Mouse (Mus musculus) forebrain, embryonic 12.5 days (tissue): ENCODE results near the gene Pdzrn3. TPM values are rescaled to one million over a fixed set of nuclear protein-coding genes. Genes with fewer than 3 reads are reported as not detected.

Experiments
- ATAC-seq: fragments of 200-750 bp; cut with Nextera tagmentation; 2 replicates; pipeline ENCODE4 v1.8.0; 2017; ENCODE audit warnings: moderate TSS enrichment; ENCODE audit not compliant: low FRiP score
- H3K27ac ChIP-seq: fragments of 300-500 bp; sonication (generic); 2 replicates; pipeline ENCODE4 v1.5.1; 2016; ENCODE audit warnings: mild to moderate bottlenecking
- H3K27me3 ChIP-seq: fragments of 300-500 bp; sonication (generic); 2 replicates; pipeline ENCODE4 v1.6.1; 2016; ENCODE audit warnings: mild to moderate bottlenecking
- H3K36me3 ChIP-seq: fragments of 300-500 bp; sonication (generic); replicated peaks from 2 replicates; pipeline ENCODE4 v1.6.1; 2016; ENCODE audit warnings: mild to moderate bottlenecking
- H3K4me1 ChIP-seq: fragments of 300-500 bp; sonication (generic); 2 replicates; pipeline ENCODE4 v1.6.1; 2016
- H3K4me2 ChIP-seq: fragments of 300-500 bp; sonication (generic); 2 replicates; pipeline ENCODE4 v1.6.1; 2016; ENCODE audit warnings: mild to moderate bottlenecking, moderate library complexity
- H3K4me3 ChIP-seq: fragments of 300-500 bp; sonication (generic); replicated peaks from 2 replicates; pipeline ENCODE4 v1.5.1; 2016; ENCODE audit warnings: mild to moderate bottlenecking
- H3K9ac ChIP-seq: fragments of 300-500 bp; sonication (generic); 2 replicates; pipeline ENCODE4 v1.6.1; 2016; ENCODE audit warnings: mild to moderate bottlenecking
- H3K9me3 ChIP-seq: fragments of 300-500 bp; sonication (generic); 2 replicates; pipeline ENCODE4 v1.6.1; 2016
- whole genome bisulfite sequencing: fragments of 180-500 bp; shearing (Covaris S2); methylation state at CpG from one replicate; pipeline ENCODE4 v1.1.7; 2016; 5-methylcytosine and 5-hydroxymethylcytosine counted together
- polyA plus RNA-seq: library from polyadenylated mRNA; unstranded; fragments of >200 nt; fragmentation: Nextera tagmentation; extraction: Ambion mirVana; gene quantifications from 2 replicates; pipeline ENCODE4 v1.2.1, GENCODE M21; 2016

Gene Pdzrn3
- polyA plus RNA-seq, 1 experiment from 2014 or later: 8.8 TPM

GRCm38 (mm10) chr6:101263544-101263943 is 114.2 kb downstream of the Pdzrn3 start:
- ATAC-seq: 0 out of 2 replicates have a peak, but pooled peaks have one; percentile 8

DNA sequence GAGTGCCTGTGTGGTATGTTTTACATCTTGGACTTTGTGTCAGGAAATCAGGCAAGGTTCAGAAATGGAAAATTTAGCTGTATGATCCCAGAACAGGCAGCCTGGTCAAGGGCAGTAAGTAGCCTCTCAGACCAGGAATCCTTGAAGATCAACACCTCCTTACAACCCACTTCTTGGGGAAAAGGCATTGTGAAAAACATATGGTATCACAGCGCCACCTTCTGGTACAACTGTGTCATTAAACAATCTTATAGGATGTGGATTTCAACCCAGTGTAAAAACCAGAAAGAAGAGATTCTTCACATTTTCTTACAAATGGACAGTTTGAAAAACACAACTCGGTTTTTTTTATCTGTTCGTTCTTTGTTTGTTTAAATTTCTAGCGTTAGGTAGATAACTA is 116.2 kb downstream of the Pdzrn3 start:
- no peak for ATAC-seq
- WGBS: 8% methylated on average over 4 of the region's 4 CpGs
- no peak overlapping the region for H3K4me3 ChIP-seq

More at GRCm38 (mm10) chr6:101263544-101263943, 114.2 kb downstream of the Pdzrn3 start:
- H3K4me3 ChIP-seq: no peak overlapping the region
- 5% methylated on average over 4 of the region's 4 CpGs for WGBS
- no peak overlapping the region for H3K9ac ChIP-seq
- H3K27me3 ChIP-seq: peaks cover 45% of the 10 kb centered on the region
- H3K36me3 ChIP-seq: no peaks in the 10 kb centered on the region
- no peak overlapping the region for H3K27ac ChIP-seq
- H3K4me2 ChIP-seq: no peak overlapping the region
- no peaks in the 10 kb centered on the region for H3K9me3 ChIP-seq
- peaks cover 32% of the 10 kb centered on the region for H3K4me1 ChIP-seq

DNA sequence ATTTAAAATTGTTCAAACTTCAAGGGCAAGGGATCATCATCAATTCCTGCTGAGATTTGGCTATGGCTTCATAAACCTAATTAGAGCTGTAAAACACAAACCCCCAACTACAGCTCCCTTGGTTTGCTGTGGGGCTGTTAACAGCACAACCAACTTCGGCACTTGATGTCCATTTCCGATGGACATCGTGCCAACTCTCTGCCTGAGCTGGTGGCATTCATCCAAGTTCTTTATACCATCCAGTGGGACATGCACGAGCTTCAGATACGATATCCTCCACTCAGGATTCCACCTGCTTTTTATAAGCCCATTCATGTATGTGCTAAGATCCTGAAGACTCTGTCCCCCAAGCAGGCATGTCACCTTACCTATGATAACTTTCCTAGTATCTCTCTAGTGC is 118.3 kb downstream of the Pdzrn3 start:
- no peak overlapping the region for H3K4me3 ChIP-seq
- no peak for ATAC-seq
- whole genome bisulfite sequencing: 84% methylated on average over 5 of the region's 5 CpGs
- H3K36me3 ChIP-seq: no peaks in the 10 kb centered on the region
- no peaks in the 10 kb centered on the region for H3K9me3 ChIP-seq
- no peak overlapping the region for H3K9ac ChIP-seq
- peaks cover 23% of the 10 kb centered on the region for H3K4me1 ChIP-seq
- H3K27ac ChIP-seq: no peak overlapping the region
- H3K4me2 ChIP-seq: no peak overlapping the region
- H3K27me3 ChIP-seq: peaks cover 14% of the 10 kb centered on the region

More for the DNA sequence above, 116.2 kb downstream of the Pdzrn3 start:
- no peak overlapping the region for H3K4me2 ChIP-seq
- H3K9me3 ChIP-seq: no peaks in the 10 kb centered on the region
- no peak overlapping the region for H3K9ac ChIP-seq
- peaks cover 23% of the 10 kb centered on the region for H3K4me1 ChIP-seq
- H3K27ac ChIP-seq: no peak overlapping the region
- peaks cover 27% of the 10 kb centered on the region for H3K27me3 ChIP-seq
- H3K36me3 ChIP-seq: no peaks in the 10 kb centered on the region

DNA sequence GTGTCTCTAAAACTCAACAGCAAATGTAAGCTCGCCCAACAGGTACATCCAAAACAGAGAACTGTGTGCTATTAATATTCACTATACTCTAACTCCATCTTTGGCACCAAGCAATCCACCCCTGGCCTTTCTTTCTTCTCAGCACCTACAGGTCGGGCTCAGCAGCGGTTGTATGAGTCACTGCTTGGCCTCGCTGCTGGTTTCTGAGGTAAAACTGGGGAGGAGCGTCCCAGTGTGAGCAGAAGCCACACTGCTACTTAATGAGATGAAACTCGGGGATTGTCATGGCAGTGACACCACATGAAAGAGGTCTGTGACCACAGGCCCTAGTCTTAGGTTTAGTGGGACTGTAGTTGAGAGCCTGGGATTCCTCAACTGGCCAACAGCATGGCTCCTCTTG is 120.3 kb downstream of the Pdzrn3 start:
- H3K9me3 ChIP-seq: no peaks in the 10 kb centered on the region

GRCm38 (mm10) chr6:101254652-101255051 is 123.0 kb downstream of the Pdzrn3 start:
- Histone ChIP-seq H3K27me3 (peaks cover 3% of the 10 kb centered on the region; the same call in 1 of the 2 replicates), H3K4me3 (no peak overlapping the region), H3K27ac (no peak overlapping the region), H3K9ac (no peak overlapping the region), H3K4me2 (no peak overlapping the region), H3K9me3 (no peaks in the 10 kb centered on the region), H3K36me3 (no peaks in the 10 kb centered on the region), H3K4me1 (peaks cover 30% of the 10 kb centered on the region)
- no peak for ATAC-seq
- WGBS: 61% methylated on average over 4 of the region's 4 CpGs

More for the DNA sequence above, 120.3 kb downstream of the Pdzrn3 start:
- Histone ChIP-seq H3K4me1 (peaks cover 14% of the 10 kb centered on the region), H3K4me3 (no peak overlapping the region), H3K36me3 (no peaks in the 10 kb centered on the region), H3K4me2 (no peak overlapping the region), H3K9ac (no peak overlapping the region), H3K27ac (no peak overlapping the region), H3K27me3 (peaks cover 8% of the 10 kb centered on the region)
- 89% methylated on average over 6 of the region's 6 CpGs for WGBS
- no peak for ATAC-seq

DNA sequence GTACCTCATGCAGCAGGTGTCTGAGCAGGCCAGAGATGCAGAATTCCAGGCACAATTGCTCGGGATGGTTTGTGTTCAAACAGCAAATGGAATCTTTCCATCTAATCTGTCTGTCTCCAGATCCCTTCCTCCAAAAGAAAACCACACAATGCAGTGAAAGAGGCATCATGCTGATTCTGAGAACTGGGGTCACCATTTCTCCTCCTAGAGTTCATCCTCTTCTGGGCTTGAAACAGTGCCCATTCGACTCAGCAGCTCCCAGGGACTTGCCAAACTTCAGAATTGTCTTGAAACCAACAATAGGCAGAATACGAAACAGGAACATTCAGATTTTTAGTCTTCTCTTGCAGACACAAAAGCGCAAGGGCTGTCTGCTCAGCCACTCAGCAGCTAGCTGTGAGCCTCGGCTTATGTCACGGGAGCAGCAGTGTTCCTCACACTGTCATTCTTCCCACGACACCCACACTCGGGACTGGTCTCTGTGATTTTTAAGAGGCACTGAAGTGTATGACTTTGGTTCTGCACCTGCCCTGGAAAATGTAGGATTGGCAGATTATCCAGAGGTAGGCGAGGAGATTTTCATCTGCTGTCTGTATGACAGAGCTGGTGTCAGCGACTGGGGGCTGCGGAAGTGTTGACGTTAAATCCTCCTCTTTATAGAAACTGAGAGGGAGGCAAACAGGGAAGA is 125.6 kb downstream of the Pdzrn3 start:
- no peak overlapping the region for H3K4me2 ChIP-seq
- peaks cover 30% of the 10 kb centered on the region for H3K4me1 ChIP-seq
- 27% methylated on average over 12 of the region's 12 CpGs for WGBS
- no peaks in the 10 kb centered on the region for H3K9me3 ChIP-seq
- H3K9ac ChIP-seq: no peak overlapping the region
- no peaks in the 10 kb centered on the region for H3K36me3 ChIP-seq
- 0 out of 2 replicates have a peak overlapping the region, but pooled peaks have one; percentile 11 for H3K27ac ChIP-seq
- no peak overlapping the region for H3K4me3 ChIP-seq
- peaks cover 5% of the 10 kb centered on the region for H3K27me3 ChIP-seq
- ATAC-seq: no peak

DNA sequence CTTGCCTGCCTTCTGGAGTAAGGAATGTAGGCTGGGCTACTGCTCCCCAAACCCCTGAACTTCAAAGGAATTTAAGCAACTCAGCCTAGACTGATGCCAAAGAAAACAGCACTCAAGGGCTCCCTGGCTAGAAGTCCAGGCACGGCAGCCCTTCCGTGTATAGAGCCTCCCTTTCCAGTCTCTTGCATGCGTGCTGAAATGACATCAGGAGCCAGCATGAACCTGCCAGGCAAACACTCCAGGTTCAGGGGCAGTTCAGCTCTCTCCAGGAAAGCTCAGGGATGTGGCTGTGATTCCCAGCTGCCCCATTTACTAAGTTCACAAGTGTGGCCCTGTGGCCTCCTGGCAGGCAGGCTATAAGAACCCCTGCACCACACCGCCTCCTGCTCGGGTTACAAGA is 126.5 kb downstream of the Pdzrn3 start:
- 51% methylated on average over 5 of the region's 5 CpGs for WGBS
- Histone ChIP-seq H3K4me1 (peaks cover 30% of the 10 kb centered on the region), H3K36me3 (no peaks in the 10 kb centered on the region), H3K27ac (no peak overlapping the region), H3K27me3 (peaks cover 5% of the 10 kb centered on the region), H3K4me2 (no peak overlapping the region), H3K9ac (no peak overlapping the region), H3K9me3 (no peaks in the 10 kb centered on the region), H3K4me3 (no peak overlapping the region)
- no peak for ATAC-seq

- H3K4me3 ChIP-seq: no peak overlapping the region
- H3K27ac ChIP-seq: no peak overlapping the region
- ATAC-seq: no peak
- H3K9ac ChIP-seq: no peak overlapping the region
- H3K4me1 ChIP-seq: peaks cover 7% of the 10 kb centered on the region
- no peaks in the 10 kb centered on the region for H3K36me3 ChIP-seq
- H3K27me3 ChIP-seq: peaks cover 5% of the 10 kb centered on the region
- no peak overlapping the region for H3K4me2 ChIP-seq
- 69% methylated on average over 4 of the region's 4 CpGs for WGBS
- no peaks in the 10 kb centered on the region for H3K9me3 ChIP-seq
Measured at GRCm38 (mm10) chr6:101246137-101246536, 131.6 kb downstream of the Pdzrn3 start.

- H3K4me3 ChIP-seq: no peak overlapping the region
- no peak overlapping the region for H3K4me2 ChIP-seq
- no peak for ATAC-seq
- H3K9ac ChIP-seq: no peak overlapping the region
- no peaks in the 10 kb centered on the region for H3K4me1 ChIP-seq
- no peaks in the 10 kb centered on the region for H3K9me3 ChIP-seq
- peaks cover 5% of the 10 kb centered on the region; the same call in 1 of the 2 replicates for H3K27me3 ChIP-seq
- WGBS: 90% methylated on average over 3 of the region's 3 CpGs
- H3K27ac ChIP-seq: no peak overlapping the region
- H3K36me3 ChIP-seq: no peaks in the 10 kb centered on the region
Measured at GRCm38 (mm10) chr6:101244355-101244754, 133.3 kb downstream of the Pdzrn3 start.

DNA sequence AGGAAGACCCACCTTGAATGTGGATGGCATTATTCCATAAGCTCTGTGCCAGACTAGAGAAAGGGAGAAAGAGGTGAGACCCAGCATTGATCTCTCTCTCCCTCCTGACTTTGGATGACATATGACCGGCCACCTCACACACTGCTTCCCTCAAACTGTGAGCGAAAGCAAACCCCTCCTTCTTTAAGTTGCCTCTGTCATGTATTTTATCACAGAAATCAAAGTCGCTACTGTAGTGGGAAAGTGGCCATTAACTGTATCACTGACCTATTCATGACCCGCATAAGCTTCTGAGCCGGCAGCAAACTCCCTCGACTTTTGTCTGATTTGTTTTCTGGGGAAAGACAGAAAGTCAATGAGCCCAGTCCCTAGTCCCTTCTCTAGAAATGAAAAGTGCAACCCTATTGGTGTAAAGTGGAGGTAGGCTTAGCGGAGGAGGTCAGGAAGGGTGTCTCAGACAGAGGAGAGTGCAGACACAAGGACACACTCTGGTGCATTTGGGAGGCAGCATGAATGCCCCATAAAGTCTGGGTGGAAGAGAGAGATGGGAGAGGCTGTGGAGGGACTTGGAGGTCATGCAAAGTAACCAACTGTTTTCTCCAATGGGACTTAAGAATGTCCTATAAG is 134.4 kb downstream of the Pdzrn3 start:
- Histone ChIP-seq H3K4me2 (no peak overlapping the region), H3K9me3 (no peaks in the 10 kb centered on the region), H3K27me3 (no peaks in the 10 kb centered on the region), H3K4me3 (no peak overlapping the region), H3K27ac (no peak overlapping the region), H3K36me3 (no peaks in the 10 kb centered on the region), H3K9ac (no peak overlapping the region), H3K4me1 (no peaks in the 10 kb centered on the region)
- 92% methylated on average over 7 of the region's 7 CpGs for WGBS
- no peak for ATAC-seq

- Histone ChIP-seq H3K4me2 (no peak overlapping the region), H3K4me1 (peaks cover 35% of the 10 kb centered on the region), H3K27me3 (no peaks in the 10 kb centered on the region), H3K9me3 (no peaks in the 10 kb centered on the region), H3K27ac (peak overlapping the region; percentile 9; the same call in 1 of the 2 replicates), H3K4me3 (no peak overlapping the region), H3K9ac (no peak overlapping the region), H3K36me3 (no peaks in the 10 kb centered on the region)
- ATAC-seq: peak; percentile 27; the same call in 1 of the 2 replicates
- WGBS: 14% methylated on average over 4 of the region's 5 CpGs
Measured at GRCm38 (mm10) chr6:101236641-101237246, 141.0 kb downstream of the Pdzrn3 start.

GRCm38 (mm10) chr6:101236230-101236629 is 141.5 kb downstream of the Pdzrn3 start:
- Histone ChIP-seq H3K9ac (no peak overlapping the region), H3K9me3 (no peaks in the 10 kb centered on the region), H3K27me3 (no peaks in the 10 kb centered on the region), H3K4me1 (peaks cover 35% of the 10 kb centered on the region), H3K27ac (peak overlapping the region; percentile 9; the same call in 1 of the 2 replicates), H3K36me3 (no peaks in the 10 kb centered on the region), H3K4me2 (no peak overlapping the region), H3K4me3 (no peak overlapping the region)
- 23% methylated on average over 7 of the region's 7 CpGs for WGBS
- peak; percentile 47 for ATAC-seq
